Mouse (Mus musculus) lung, postnatal 36 days (tissue): ENCODE data around the gene Ttc22.

Source experiments
- DNase-seq: peaks from one replicate; pipeline ENCODE4 v3.0.0; 2022; ENCODE audit warnings: mixed read lengths

Ttc22 gene

GRCm38 (mm10) chr4:106665269-106665668 lies 43.0 kb downstream of the Ttc22 start:
- no peak for DNase-seq

DNA sequence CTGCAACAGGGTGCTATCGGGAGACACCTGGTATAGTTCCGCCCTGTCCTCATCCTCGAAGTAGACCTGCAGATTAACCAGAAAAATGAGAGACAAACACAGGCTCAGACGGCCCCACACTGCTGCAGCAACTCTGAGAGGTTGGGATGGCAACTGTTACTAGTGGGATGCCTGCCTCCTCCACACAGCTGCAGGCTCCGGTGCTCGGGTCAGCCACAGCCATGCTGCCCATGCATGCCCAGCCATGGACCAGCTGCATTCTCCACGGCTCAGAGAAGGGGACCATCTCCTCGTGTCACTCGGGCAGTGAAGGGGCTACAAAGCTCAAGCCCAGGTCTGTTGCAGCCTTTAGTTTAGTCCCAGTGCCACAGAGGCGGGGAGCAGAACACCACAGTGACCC lies 43.4 kb downstream of the Ttc22 start:
- DNase-seq: no peak

DNA sequence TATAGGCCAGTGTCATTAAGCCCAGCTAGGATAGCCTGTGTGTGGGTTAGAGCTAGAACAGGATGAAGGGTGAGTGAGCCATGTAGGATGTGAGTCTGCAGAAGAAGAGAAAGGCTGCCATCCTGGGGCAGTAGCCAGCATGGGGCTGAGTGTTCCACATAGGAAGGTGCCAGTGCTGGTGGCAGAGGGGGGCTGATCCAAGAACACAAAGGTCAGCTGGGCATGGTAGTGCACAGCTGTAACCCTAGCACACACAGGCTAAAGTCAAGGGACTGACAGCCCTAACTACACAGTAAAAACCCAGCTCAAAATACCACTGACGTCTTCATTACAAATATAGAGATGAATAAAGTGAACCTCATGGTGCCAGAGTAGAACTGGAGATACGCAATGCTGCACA lies 44.3 kb downstream of the Ttc22 start:
- DNase-seq: no peak

- no peak for DNase-seq
Observed at GRCm38 (mm10) chr4:106676749-106677148, 54.5 kb downstream of the Ttc22 start.

GRCm38 (mm10) chr4:106678442-106679118 lies 56.3 kb downstream of the Ttc22 start, which contains the start of gene Ttc4:
Gene Ttc4 (minus strand): TSS chr4:106678944.
- peak; percentile 92 for DNase-seq

GRCm38 (mm10) chr4:106679152-106679551 lies 56.9 kb downstream of the Ttc22 start:
- DNase-seq: no peak

- no peak for DNase-seq
Observed at GRCm38 (mm10) chr4:106680955-106681354, 58.7 kb downstream of the Ttc22 start.

DNA sequence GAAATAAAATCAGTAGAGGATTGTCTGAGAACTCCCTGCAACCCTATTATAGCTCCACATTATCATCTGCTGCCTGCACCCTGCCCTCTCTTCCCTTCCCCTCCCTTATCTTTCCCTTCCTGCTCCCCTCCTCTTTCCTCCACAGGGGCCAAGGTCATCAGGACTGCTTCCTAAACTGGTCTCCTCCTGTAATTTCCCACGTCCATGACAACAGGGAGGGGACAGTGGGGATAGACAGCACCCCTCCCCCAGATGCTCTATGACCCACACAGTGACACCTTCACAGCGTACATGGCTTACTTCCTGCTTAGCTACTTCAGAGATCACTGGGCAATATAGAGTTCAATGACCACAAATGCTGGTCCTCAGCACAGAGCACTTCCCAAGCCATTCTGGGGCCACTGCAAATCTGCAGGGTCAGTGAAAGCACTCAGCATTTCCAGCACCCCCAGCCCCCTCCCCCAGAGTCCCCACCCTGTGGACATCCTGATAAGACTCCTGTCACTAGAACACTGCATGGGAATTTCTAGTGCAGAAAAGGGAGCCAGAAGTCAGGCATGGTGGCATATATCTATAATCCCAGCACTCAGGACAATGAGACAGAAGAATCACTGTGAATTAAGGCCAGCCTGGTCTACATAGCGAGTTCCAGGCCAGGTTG lies 66.5 kb downstream of the Ttc22 start:
- DNase-seq: no peak
